Mouse (Mus musculus) forebrain, embryonic 15.5 days (tissue): ENCODE measurements at regions not wholly inside any gene's neighbourhood (a gene's known extent, or its start where the extent isn't known, plus 50 kb on each side); places are given as distances from the start of the nearest gene placed in this dataset.

Experiments used
- ATAC-seq: fragments of 200-750 bp; cut with Nextera tagmentation; replicated peaks from 2 replicates; pipeline ENCODE4 v1.8.0; 2017; ENCODE audit warnings: mild to moderate bottlenecking, moderate TSS enrichment, moderate library complexity
- H3K27ac ChIP-seq: fragments of 300-500 bp; sonication (generic); replicated peaks from 2 replicates; pipeline ENCODE4 v1.5.1; 2015; ENCODE audit warnings: mild to moderate bottlenecking, inconsistent platforms
- H3K27me3 ChIP-seq: fragments of 300-500 bp; sonication (generic); 2 replicates; pipeline ENCODE4 v1.6.1; 2015; ENCODE audit warnings: inconsistent platforms
- H3K36me3 ChIP-seq: fragments of 300-500 bp; sonication (generic); 2 replicates; pipeline ENCODE4 v1.6.1; 2015; ENCODE audit warnings: mild to moderate bottlenecking, inconsistent platforms
- H3K4me1 ChIP-seq: fragments of 300-500 bp; sonication (generic); 2 replicates; pipeline ENCODE4 v1.6.1; 2015; ENCODE audit warnings: inconsistent platforms
- H3K4me2 ChIP-seq: fragments of 300-500 bp; sonication (generic); replicated peaks from 2 replicates; pipeline ENCODE4 v1.6.1; 2015; ENCODE audit warnings: mild to moderate bottlenecking, inconsistent platforms
- H3K4me3 ChIP-seq: fragments of 300-500 bp; sonication (generic); 2 replicates; pipeline ENCODE4 v1.5.1; 2015; ENCODE audit warnings: mild to moderate bottlenecking, inconsistent platforms
- H3K9ac ChIP-seq: fragments of 300-500 bp; sonication (generic); replicated peaks from 2 replicates; pipeline ENCODE4 v1.6.1; 2015; ENCODE audit warnings: mild to moderate bottlenecking, inconsistent platforms
- H3K9me3 ChIP-seq: fragments of 300-500 bp; sonication (generic); 2 replicates; pipeline ENCODE4 v1.6.1; 2016; ENCODE audit warnings: inconsistent platforms
- WGBS: fragments of 180-500 bp; shearing (Covaris S2); methylation state at CpG from one replicate; pipeline ENCODE4 v1.1.7; 2015; ENCODE audit warnings: mixed read lengths; 5-methylcytosine and 5-hydroxymethylcytosine counted together

DNA sequence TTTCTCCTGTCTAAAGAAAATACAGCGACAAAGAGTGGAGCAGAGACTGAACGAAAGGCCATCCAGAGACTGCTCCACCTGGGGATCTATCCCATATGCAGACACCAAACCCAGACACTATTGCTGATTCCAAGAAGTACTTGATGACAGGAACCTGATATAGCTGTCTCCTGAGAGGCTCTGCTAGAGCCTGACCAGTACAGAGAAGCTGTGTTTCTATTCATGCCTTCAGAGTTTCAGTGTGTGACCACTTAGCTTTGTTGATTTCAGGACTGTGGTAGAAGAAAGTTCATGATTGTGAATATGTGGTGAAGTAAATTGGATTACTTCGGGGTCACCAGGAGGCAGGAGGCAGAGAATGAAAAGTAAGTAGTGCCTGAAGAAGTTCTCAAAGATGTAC is 356.3 kb upstream of the Negr1 start:
- WGBS, result 87% methylated on average over 3 of the region's 3 CpGs
- no peaks in the 10 kb centered on the region for H3K27me3 ChIP-seq
- H3K4me2 ChIP-seq, result no peak overlapping the region
- no peaks in the 10 kb centered on the region for H3K36me3 ChIP-seq
- no peak for ATAC-seq
- no peak overlapping the region for H3K27ac ChIP-seq
- no peaks in the 10 kb centered on the region for H3K4me1 ChIP-seq
- no peak overlapping the region for H3K4me3 ChIP-seq
- no peaks in the 10 kb centered on the region for H3K9me3 ChIP-seq
- no peak overlapping the region for H3K9ac ChIP-seq

DNA sequence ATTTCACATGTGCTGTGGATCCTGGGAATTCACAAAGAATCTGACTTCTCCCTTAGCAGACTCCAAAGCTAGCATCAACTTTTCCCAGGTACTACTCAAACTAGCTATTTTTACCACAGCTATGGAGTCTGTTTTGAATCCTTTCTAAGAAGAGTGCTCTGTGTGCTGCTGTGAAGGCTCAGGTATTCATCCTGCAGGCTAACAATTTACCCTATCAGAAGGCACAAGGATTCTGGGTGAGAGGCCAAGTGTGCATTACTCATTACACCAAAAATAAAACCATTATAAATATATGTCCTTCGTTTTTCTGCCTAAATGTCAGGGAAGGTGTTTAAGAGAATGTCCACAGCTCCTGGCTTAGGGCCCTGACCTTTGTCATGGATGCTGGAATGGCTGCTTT is 353.2 kb upstream of the Negr1 start:
- Histone ChIP-seq H3K4me1 (no peaks in the 10 kb centered on the region), H3K9ac (no peak overlapping the region), H3K4me2 (no peak overlapping the region), H3K27me3 (no peaks in the 10 kb centered on the region), H3K36me3 (no peaks in the 10 kb centered on the region), H3K27ac (no peak overlapping the region), H3K4me3 (no peak overlapping the region), H3K9me3 (no peaks in the 10 kb centered on the region)
- 48% methylated on average over 1 of the region's 1 CpGs for WGBS
- ATAC-seq, result no peak

DNA sequence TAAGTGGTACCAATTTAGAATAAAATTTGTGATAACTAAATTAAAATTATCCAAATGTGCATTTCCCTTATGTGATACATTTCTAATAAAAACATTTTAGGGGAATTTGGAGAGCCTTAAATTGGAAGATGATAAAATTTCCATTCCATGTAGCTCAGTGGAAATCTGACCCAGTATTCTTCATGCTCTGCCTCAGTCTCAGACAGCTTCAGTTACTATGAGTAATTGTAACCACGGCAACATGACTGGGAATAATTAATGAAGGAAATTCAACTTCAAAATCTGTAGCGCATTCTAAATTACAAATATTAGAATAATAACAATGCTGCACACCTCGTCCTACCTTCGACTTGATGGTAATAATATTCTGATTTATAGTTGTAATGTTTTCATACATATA is 350.8 kb upstream of the Negr1 start:
- WGBS, result 73% methylated on average over 4 of the region's 4 CpGs
- no peak overlapping the region for H3K9ac ChIP-seq
- no peak overlapping the region for H3K4me2 ChIP-seq
- H3K9me3 ChIP-seq, result no peaks in the 10 kb centered on the region
- no peak overlapping the region for H3K4me3 ChIP-seq
- H3K27me3 ChIP-seq, result no peaks in the 10 kb centered on the region
- no peaks in the 10 kb centered on the region for H3K4me1 ChIP-seq
- no peak overlapping the region for H3K27ac ChIP-seq
- no peaks in the 10 kb centered on the region for H3K36me3 ChIP-seq
- ATAC-seq, result 0 out of 2 replicates have a peak, but pooled peaks have one; percentile 48

DNA sequence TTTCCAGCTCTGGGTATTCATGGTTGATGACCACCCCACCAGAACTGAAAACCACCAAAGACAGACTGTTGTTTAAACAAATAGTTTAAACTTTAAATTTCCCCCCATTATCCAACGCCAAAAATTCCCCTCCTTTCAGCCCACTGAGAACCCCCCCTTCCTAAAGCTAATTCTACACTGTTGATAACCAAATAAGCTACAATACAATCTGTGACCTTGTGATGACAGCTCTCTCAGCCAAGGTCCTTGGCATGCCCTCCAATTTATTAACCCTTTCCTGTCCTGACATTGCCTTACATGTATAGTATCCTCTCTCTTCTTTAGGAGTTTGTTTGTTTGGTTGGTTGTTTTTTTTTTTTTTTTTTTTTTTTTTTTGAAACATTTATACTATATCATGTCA is 346.8 kb upstream of the Negr1 start:
- no peaks in the 10 kb centered on the region for H3K4me1 ChIP-seq
- no peak for ATAC-seq
- no peak overlapping the region for H3K4me2 ChIP-seq
- H3K27ac ChIP-seq, result no peak overlapping the region
- no peak overlapping the region for H3K4me3 ChIP-seq
- H3K27me3 ChIP-seq, result no peaks in the 10 kb centered on the region
- no peak overlapping the region for H3K9ac ChIP-seq
- H3K36me3 ChIP-seq, result no peaks in the 10 kb centered on the region
- WGBS, result 38% methylated on average over 1 of the region's 1 CpGs
- no peaks in the 10 kb centered on the region for H3K9me3 ChIP-seq

DNA sequence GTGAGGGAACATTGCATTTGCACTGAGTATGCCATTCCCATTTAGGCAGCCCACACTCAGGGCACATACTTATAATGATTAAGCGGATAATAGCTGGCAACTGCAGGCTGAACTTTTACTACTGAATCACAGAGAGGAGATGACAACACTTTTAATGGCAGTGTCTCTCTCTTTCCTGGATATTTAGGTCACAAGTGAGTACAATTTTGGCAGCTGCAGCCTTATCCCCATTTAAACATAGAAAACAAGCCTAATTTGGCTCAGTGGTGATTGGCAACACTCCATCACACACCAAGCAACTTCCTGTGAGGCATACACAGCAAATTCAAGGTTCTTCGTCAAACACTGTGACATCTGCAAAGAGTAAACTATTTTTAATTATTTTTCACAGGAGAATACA is 329.5 kb upstream of the Negr1 start:
- Histone ChIP-seq H3K36me3 (no peaks in the 10 kb centered on the region), H3K27me3 (no peaks in the 10 kb centered on the region), H3K4me1 (no peaks in the 10 kb centered on the region), H3K4me3 (no peak overlapping the region), H3K9ac (no peak overlapping the region), H3K27ac (no peak overlapping the region), H3K9me3 (no peaks in the 10 kb centered on the region), H3K4me2 (no peak overlapping the region)
- 65% methylated on average over 2 of the region's 2 CpGs for WGBS
- ATAC-seq, result no peak

DNA sequence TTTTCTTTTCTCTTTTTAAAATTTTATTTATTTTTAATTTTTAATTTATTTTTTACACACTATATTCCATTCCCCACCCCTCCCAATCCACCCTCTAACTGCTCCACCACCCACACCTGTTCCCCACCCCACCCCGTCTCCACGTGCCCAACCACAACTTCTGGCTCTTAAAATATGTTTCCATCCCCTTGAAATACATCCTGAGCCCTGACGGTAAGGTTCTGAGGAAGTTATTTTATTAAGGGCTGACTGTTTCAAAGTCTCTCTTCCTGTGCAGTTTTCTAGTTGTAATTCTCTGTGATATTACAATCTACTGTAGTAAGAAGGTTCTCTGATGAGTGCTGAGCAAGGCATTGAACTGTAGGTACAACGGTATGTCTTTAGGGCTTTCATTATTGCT is 325.6 kb upstream of the Negr1 start:
- no peaks in the 10 kb centered on the region for H3K36me3 ChIP-seq
- no peaks in the 10 kb centered on the region for H3K4me1 ChIP-seq
- no peak overlapping the region for H3K27ac ChIP-seq
- ATAC-seq, result no peak
- no peaks in the 10 kb centered on the region for H3K9me3 ChIP-seq
- no peak overlapping the region for H3K4me2 ChIP-seq
- 93% methylated on average over 4 of the region's 4 CpGs for WGBS
- no peaks in the 10 kb centered on the region for H3K27me3 ChIP-seq
- H3K9ac ChIP-seq, result no peak overlapping the region
- H3K4me3 ChIP-seq, result no peak overlapping the region

DNA sequence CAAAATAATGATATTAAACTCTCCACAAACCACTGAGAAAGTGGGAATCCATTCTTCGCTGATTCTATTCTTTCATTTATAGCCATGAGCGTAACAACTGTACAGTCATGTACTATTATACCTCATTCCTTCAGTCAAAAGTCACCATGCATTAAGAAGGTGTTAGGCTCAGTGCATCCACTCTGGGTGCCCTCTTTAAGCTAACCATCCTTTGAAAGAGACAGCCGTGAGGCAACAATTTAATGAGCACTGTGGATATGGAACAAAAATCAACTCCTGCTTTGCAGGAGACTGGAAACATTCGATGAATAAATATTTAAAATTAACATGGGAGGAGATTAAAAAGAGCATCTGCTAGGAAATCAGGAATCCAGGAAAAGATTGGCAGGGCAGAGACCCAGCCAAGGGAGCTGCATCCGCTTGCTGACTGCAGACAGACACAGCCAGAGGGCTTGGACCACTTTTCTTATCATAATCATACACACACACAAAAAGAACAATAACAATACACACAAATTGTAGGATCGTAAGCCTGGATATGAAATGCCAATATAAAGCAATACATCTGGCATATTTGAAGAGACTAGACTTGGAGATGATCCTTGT is 309.2 kb upstream of the Negr1 start:
- Histone ChIP-seq H3K4me1 (peaks cover 7% of the 10 kb centered on the region; the same call in 1 of the 2 replicates), H3K9ac (no peak overlapping the region), H3K9me3 (no peaks in the 10 kb centered on the region), H3K27ac (no peak overlapping the region), H3K4me2 (no peak overlapping the region), H3K4me3 (no peak overlapping the region), H3K36me3 (no peaks in the 10 kb centered on the region), H3K27me3 (no peaks in the 10 kb centered on the region)
- ATAC-seq, result no peak
- WGBS, result 69% methylated on average over 6 of the region's 6 CpGs

DNA sequence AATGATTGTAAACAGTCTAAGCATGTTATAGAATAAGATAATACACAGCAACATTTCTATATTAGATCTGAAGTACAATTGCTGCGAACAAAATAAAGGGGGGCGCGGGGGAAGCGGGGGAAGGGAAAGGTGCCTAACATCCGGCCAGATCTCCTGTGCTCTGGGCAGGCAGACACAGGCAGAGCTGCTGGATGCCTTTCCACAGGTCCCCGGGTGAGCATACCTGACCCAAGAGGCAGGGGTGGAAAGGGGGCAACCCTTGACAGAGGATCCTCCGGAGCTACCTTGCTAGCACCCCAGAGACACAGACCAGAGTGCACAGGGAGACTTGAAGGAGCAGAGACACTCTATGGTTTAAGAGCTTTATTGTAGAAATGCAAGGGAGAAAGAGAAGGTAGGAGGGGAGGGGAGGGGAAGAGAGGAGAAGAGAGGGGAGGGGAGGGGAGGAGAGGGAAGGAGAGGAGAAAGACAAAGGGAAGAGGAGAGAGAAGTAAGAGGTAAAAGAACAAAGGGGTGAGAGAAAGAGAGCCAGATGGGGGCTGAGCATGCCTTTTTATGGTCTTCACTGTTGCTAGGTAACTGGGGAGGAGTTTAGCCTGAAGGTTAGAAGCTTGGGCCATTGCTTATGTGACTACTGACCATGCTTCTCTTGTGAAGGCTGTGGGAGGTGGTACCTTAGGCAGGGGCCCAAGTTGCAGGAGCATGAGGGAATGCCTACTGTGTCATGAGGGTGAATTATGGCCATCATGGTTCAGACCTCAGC is 308.2 kb upstream of the Negr1 start:
- no peak overlapping the region for H3K9ac ChIP-seq
- no peak overlapping the region for H3K27ac ChIP-seq
- no peaks in the 10 kb centered on the region for H3K36me3 ChIP-seq
- H3K4me1 ChIP-seq, result peaks cover 7% of the 10 kb centered on the region; the same call in 1 of the 2 replicates
- no peak overlapping the region for H3K4me2 ChIP-seq
- H3K4me3 ChIP-seq, result no peak overlapping the region
- H3K27me3 ChIP-seq, result no peaks in the 10 kb centered on the region
- no peak for ATAC-seq
- WGBS, result 72% methylated on average over 7 of the region's 7 CpGs
- no peaks in the 10 kb centered on the region for H3K9me3 ChIP-seq

DNA sequence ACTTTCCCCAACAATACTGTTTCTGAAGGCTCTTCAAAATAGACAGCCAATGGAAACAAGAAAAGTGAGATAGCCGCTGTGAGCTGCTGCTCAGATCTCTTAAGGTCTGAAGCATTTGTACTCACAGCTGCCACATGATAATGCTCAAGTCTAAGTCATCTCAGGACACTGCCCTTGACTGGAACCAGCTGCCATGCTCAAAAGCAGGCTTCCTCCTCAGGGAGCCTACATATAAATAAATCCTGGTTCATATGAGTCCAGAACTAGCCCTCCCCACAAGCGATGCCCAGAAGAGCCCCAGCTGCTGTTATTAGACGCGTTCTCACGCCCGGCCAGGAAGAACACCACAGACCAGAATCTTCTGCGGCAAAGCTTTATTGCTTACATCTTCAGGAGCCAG is 304.9 kb upstream of the Negr1 start:
- Histone ChIP-seq H3K4me2 (no peak overlapping the region), H3K4me1 (peaks cover 7% of the 10 kb centered on the region; the same call in 1 of the 2 replicates), H3K4me3 (no peak overlapping the region), H3K27me3 (no peaks in the 10 kb centered on the region), H3K9me3 (no peaks in the 10 kb centered on the region), H3K9ac (no peak overlapping the region), H3K36me3 (no peaks in the 10 kb centered on the region), H3K27ac (no peak overlapping the region)
- WGBS, result 97% methylated on average over 7 of the region's 7 CpGs
- no peak for ATAC-seq

DNA sequence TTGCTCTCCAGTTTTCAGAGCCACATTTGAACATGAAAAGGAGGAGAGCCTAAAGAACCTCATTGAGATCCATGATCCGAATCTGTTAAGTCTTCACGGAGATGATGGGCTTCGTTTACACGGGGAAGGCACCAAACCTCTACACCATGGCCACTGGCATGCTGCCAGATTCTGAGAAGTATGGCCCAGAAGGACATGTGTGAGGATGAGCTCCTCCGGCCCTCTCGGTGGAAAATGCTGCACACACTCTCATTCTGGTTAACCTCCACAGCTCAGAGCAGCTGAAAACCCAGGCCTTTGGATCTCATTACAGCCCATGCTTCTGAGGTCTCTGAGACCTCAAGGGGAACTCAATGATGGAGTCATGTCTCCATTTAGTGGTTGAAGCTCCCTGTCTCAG is 296.9 kb upstream of the Negr1 start:
- H3K4me3 ChIP-seq, result no peak overlapping the region
- no peaks in the 10 kb centered on the region for H3K27me3 ChIP-seq
- H3K4me1 ChIP-seq, result no peaks in the 10 kb centered on the region
- H3K9ac ChIP-seq, result no peak overlapping the region
- H3K4me2 ChIP-seq, result no peak overlapping the region
- no peaks in the 10 kb centered on the region for H3K9me3 ChIP-seq
- 96% methylated on average over 6 of the region's 6 CpGs for WGBS
- no peak for ATAC-seq
- H3K36me3 ChIP-seq, result no peaks in the 10 kb centered on the region
- no peak overlapping the region for H3K27ac ChIP-seq

DNA sequence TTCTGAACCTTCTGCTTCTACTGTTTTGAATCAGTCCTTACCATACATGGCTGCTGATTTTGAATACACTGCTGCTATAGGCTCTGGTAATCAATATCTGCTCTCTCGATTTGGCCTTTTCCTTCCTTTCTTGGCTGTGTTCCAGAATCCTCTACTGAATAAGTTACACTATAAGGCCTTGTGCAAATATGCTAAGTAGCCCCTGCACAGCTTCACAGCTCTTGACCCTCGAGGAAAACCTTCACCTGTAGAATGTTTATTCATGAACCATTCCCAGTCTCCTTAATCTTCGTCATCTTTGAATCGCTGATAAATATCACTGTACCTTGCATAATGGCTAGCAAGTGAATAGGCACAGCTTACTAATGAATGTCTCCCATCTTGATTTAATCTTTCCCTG is 293.9 kb upstream of the Negr1 start:
- 34% methylated on average over 4 of the region's 4 CpGs for WGBS
- H3K4me3 ChIP-seq, result no peak overlapping the region

DNA sequence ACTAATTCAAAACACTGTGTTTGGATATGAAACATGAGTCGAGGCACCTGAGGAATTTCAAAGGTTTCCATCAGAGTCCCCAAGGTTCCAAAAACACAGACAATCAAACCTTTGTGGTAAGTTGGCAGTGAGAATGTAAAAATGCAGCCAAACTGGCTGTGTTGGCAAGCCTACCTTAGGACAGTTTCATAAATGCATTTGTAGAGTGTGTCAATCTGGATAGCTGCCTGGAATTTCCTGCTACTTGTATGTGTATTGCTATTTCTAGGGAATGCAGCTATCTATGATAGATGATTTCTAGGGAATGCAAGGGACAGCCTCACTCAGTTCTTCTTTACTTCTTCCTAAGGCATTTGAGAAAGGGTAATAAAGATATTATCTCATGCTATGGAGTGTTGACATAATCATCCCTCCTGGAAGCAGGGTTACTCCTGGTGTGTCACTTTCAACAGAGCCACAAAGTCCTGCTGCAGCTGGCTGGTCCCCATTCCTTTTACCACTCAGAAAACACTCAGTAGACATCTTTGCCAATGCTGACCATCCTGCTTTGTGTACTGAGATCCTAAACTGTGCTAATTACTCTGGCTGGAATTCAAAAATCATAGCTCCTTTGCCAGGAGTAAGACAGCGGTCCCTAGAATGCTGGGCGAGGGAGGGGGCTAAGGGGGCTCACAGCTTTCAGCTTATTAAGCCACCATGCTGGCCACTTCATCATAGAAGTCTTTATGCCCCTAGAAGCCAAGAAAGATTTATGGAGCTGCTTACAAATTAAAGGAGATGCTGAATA is 261.4 kb upstream of the Negr1 start:
- WGBS, result 24% methylated on average over 3 of the region's 3 CpGs
- Histone ChIP-seq H3K4me2 (no peak overlapping the region; the same call in 1 of the 2 replicates), H3K9me3 (no peaks in the 10 kb centered on the region), H3K27ac (peak overlapping the region; percentile 54; the same call in 1 of the 2 replicates), H3K9ac (no peak overlapping the region), H3K27me3 (no peaks in the 10 kb centered on the region), H3K36me3 (no peaks in the 10 kb centered on the region), H3K4me1 (peaks cover 39% of the 10 kb centered on the region), H3K4me3 (no peak overlapping the region)
- ATAC-seq, result peak; percentile 86

More for the DNA sequence above, 293.9 kb upstream of the Negr1 start:
- no peak overlapping the region for H3K27ac ChIP-seq
- no peak overlapping the region for H3K9ac ChIP-seq
- no peaks in the 10 kb centered on the region for H3K9me3 ChIP-seq
- no peaks in the 10 kb centered on the region for H3K4me1 ChIP-seq
- H3K4me2 ChIP-seq, result no peak overlapping the region
- 0 out of 2 replicates have a peak, but pooled peaks have one; percentile 32 for ATAC-seq
- H3K27me3 ChIP-seq, result no peaks in the 10 kb centered on the region
- no peaks in the 10 kb centered on the region for H3K36me3 ChIP-seq
